Mouse (Mus musculus): ENCODE data around the gene Bicd2. TPM values are rescaled to one million over a fixed set of nuclear protein-coding genes. Genes with fewer than 3 reads are reported as not detected.

Bicd2 gene
- polyA plus RNA-seq (2012; rRNA removed) = 48.6 and 49.5 TPM in 2 replicates

- DNase-seq (ENCODE audit: extremely low spot score in 1 of 2, low spot score in 1 of 2) = peak; percentile 98
These were observed at the start of gene Bicd2 for GRCm38 (mm10) chr13:49341012-49341830. Gene Bicd2, plus strand, starts transcription at chr13:49341585.

GRCm38 (mm10) chr13:49291949-49292348 is 49.4 kb upstream of the Bicd2 start:
- no peak for DNase-seq (ENCODE audit: extremely low spot score in 1 of 2, low spot score in 1 of 2)

DNA sequence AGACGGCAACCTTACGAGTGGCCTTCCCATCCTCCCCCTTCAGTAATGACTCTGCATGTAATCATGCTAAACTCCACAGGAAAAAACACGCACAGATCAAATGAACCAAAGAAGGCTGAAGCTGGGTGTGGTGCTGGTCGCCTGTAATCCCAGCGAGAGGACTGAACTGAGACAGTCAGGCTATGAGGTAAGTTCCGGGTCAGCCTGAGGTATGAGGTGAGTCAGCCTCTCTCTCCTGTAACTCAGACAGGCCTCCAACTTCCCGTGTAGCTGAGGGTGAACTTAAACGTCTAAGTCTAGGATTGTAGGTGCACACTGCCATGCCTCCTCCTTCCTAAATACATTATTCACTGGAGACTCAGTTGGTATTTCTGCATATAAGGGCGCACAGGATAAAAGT is 47.3 kb upstream of the Bicd2 start:
- no peak for DNase-seq (ENCODE audit: extremely low spot score in 1 of 2, low spot score in 1 of 2)

DNA sequence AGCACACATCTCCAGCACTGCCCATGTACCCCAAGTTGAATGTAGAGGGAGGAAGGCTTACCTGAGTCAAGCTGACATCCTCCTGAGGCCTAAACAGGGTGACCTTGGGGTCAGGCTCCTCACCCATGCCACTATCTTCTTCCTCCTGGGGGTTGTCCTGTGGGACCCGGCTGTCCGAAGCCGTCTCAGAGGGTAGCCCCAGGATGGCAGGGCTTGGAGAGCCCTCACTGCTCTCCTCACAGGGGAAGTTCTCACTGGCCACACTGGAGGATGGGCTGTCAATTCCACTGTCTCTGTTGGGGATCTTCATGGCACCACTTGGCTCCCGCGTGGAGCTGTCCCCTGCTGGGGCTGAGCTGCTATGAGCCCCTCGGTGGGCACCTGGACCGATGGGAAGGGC is 45.1 kb upstream of the Bicd2 start:
- no peak for DNase-seq (ENCODE audit: extremely low spot score in 1 of 2, low spot score in 1 of 2)

GRCm38 (mm10) chr13:49298514-49299381 is 42.6 kb upstream of the Bicd2 start:
- DNase-seq (ENCODE audit: extremely low spot score in 1 of 2, low spot score in 1 of 2) = no peak

DNA sequence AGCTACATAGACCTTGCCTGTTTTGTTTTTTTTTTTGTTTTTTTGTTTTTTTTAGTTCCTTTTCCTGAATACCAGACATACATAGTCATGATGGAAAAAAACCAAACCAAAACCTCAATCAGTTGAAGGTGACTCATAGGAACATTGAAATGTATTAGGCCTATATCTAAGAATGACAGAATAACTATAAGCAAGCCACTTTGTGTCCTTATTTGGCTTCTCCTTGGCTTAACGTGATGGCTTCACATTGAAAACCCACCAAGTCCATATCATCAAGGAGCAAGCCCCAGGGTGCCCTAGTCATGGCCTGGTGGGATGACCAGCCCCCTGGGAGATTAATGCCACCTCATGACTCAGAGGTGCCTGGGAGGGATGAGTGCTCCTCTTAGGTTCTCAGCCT is 40.6 kb upstream of the Bicd2 start:
- DNase-seq (ENCODE audit: extremely low spot score in 1 of 2, low spot score in 1 of 2) = no peak

- no peak for DNase-seq (ENCODE audit: extremely low spot score in 1 of 2, low spot score in 1 of 2)
These were observed 34.5 kb upstream of the Bicd2 start for GRCm38 (mm10) chr13:49306771-49307310.

DNA sequence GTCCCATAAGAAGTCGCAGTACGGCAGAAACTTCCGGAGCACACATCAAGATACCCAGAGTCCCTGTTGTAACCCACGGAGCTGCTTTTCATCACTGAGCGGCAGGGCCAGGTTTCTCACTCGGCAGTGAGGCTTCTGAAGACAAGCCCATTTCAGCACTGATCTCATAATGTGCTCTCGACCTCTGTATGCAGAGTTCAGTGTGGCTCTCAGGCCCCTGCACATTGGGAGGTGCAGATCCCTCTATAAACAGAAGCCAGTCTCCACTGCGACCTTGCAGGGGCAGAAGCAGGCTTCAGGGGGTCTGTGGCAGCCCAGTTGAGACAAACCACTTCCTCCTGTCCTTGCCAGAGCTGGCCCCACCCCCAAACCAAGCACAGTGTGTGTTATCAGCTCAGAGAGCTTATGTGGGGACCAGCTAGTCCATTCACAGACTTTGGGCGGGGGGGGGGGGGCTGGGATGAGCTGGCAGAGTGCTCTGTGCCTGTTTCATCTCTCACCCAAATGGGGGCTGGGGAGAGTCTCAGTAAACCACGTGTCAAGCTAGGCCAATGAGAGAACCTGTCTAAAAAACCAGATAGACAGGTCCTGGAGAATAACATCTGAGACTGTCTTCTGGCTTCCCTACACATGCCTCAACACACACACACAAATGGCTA is 33.9 kb upstream of the Bicd2 start:
- DNase-seq (ENCODE audit: extremely low spot score in 1 of 2, low spot score in 1 of 2) = no peak

- no peak for DNase-seq (ENCODE audit: extremely low spot score in 1 of 2, low spot score in 1 of 2)
These were observed 33.2 kb upstream of the Bicd2 start for GRCm38 (mm10) chr13:49308206-49308605.

GRCm38 (mm10) chr13:49308861-49309403 is 32.5 kb upstream of the Bicd2 start:
- no peak for DNase-seq (ENCODE audit: extremely low spot score in 1 of 2, low spot score in 1 of 2)

GRCm38 (mm10) chr13:49309501-49309900 is 31.9 kb upstream of the Bicd2 start:
- no peak for DNase-seq (ENCODE audit: extremely low spot score in 1 of 2, low spot score in 1 of 2)

DNA sequence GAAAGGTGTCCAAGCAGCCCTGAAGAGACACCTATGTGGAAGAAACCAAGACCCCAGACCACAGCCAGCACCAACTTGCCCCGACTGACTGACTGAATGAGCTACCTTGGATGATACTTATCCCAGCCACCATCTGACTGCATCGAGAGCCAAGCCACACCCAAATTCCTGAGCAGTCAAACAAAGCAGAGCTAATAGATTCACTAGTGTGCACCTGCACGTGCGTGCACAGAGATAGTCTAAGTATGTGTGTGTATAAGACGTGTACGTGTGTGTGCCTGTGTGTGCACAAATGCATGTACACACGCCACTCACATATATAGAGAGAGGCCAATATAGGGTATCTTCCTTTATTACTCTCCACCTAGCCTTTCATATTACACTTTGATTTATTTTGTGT is 29.7 kb upstream of the Bicd2 start:
- DNase-seq (ENCODE audit: extremely low spot score in 1 of 2, low spot score in 1 of 2) = no peak

DNA sequence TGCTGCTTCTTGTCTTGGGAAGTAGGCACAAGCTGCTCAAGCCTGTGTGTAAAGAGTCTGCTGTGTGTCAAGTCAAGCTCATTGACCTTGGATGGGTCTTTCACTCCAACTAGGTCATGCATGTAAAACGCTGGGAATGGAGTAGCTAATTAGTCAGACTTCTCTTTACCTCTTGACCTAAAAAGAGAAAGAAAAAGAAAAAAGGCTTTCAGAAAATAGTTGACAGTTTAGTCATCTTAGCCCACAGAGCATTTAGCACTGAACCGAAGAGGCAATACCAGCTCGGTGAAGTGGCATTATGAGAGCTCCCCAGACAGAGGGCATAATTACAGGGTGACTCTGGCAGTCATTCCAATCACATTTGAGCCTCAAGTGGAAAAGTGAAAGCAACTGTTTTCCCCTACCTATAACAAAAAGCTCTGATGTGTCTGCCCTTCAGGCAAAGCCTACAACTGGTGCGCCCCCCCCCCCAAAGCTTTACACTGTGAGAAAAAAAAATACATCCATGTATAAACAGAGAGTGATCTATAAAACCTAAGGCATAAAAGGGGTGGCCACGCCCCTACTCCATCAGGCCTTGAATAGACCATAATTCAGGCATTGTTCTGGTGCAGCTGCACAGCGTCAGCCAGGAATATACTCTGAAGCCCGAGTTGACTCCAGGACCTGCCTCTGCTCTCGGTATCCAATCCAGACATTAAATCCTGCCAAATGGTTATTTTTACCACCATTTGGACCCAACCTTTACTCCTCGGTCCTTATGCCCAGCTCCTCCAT is 24.8 kb upstream of the Bicd2 start:
- DNase-seq (ENCODE audit: extremely low spot score in 1 of 2, low spot score in 1 of 2) = no peak

- DNase-seq (ENCODE audit: extremely low spot score in 1 of 2, low spot score in 1 of 2) = no peak
These were observed 23.9 kb upstream of the Bicd2 start for GRCm38 (mm10) chr13:49317508-49317907.

GRCm38 (mm10) chr13:49317914-49318313 is 23.5 kb upstream of the Bicd2 start:
- no peak for DNase-seq (ENCODE audit: extremely low spot score in 1 of 2, low spot score in 1 of 2)

DNA sequence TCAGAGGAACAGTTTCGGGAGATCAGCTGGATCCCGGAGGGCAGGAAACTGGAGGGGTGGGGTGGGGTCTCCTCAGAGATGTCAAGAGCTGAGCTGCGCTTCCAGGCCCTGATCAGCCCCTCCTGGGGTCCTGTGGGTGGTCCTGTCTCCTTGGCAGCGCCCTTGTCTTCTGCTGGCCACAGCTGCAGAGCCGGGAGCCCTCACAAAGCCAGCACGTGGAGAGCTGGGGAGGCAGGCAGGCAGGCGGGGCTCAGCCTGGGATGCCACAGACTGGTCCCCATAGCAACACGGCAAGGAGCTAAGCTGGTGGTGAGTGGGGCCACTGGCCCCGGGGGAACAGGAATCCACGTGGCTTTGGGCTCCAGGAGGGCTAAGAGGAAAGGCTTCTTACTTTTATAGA is 21.3 kb upstream of the Bicd2 start, which contains the start of gene Fgd3:
Fgd3 (minus strand) TSS at position 272 of the 400 bp plus-strand sequence.
- DNase-seq (ENCODE audit: extremely low spot score in 1 of 2, low spot score in 1 of 2) = peak in 1 of 2 experiments; percentile 62

DNA sequence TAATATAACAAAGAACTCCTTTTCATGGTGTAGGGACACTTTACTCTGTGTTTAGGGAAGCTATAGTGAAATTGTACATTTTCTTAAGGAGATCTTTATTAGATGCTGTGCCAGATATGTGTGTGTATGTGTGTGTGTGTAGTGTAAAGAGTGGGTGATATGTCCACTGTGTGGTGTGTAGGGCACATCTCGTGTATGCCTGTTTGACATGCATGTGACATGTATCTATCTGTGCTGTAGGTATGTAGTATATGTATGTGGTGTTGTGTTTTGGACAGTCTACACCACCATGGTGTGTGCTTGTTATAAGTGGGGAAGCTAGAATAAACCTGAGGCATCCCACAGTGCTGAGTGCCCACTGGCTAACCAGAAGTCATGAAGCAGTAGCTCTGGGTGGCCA is 20.9 kb upstream of the Bicd2 start:
- DNase-seq (ENCODE audit: extremely low spot score in 1 of 2, low spot score in 1 of 2) = no peak

- DNase-seq (ENCODE audit: extremely low spot score in 1 of 2, low spot score in 1 of 2) = no peak
These were observed 19.9 kb upstream of the Bicd2 start for GRCm38 (mm10) chr13:49321452-49321851.

DNA sequence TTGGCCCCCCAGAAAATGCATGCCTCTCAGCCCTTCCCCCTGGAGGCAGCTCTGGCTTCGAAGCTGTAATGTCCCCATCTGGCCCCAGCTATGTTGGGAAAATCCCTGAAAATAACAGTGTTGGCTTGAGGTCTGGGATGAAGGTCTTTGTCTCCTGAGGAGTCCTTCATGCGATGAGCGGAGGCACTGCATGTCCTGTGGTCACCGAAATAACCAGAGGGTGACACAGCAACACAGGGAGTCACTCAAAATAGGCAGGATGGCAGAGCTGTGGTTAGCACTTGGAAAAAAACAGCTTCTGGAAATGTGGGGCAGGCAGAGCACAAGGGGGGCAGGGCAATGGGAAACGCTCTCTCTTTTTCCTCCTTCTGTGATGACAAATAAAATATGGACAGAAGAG is 19.2 kb upstream of the Bicd2 start:
- DNase-seq (ENCODE audit: extremely low spot score in 1 of 2, low spot score in 1 of 2) = no peak

GRCm38 (mm10) chr13:49322739-49323138 is 18.6 kb upstream of the Bicd2 start:
- peak; percentile 86 to 88 for DNase-seq (ENCODE audit: extremely low spot score in 1 of 2, low spot score in 1 of 2)
